Mouse (Mus musculus): ENCODE results near the gene Fgfr2. TPM values are rescaled to one million over a fixed set of nuclear protein-coding genes. Genes with fewer than 3 reads are reported as not detected.

The Fgfr2 gene
- polyA plus RNA-seq, 2 experiments from 2014 or later: not detected

- peak; percentile 94 for ATAC-seq
Observed at GRCm38 (mm10) chr7:132930850-132931559, 192.1 kb downstream of the Fgfr2 start, which contains the start of gene Zranb1. TSS of gene Zranb1 (plus strand) at chr7:132931142.

- no peak for ATAC-seq
Observed at GRCm38 (mm10) chr7:132930055-132930454, 193.1 kb downstream of the Fgfr2 start.

GRCm38 (mm10) chr7:132927201-132927600 is 195.9 kb downstream of the Fgfr2 start:
- no peak for ATAC-seq

- ATAC-seq: no peak
Observed at GRCm38 (mm10) chr7:132925227-132925626, 197.9 kb downstream of the Fgfr2 start.

GRCm38 (mm10) chr7:132921971-132922370 is 201.2 kb downstream of the Fgfr2 start:
- no peak for ATAC-seq

GRCm38 (mm10) chr7:132903796-132904195 is 219.4 kb downstream of the Fgfr2 start:
- ATAC-seq: no peak

- no peak for ATAC-seq
Observed at GRCm38 (mm10) chr7:132900826-132901531, 222.2 kb downstream of the Fgfr2 start.

- ATAC-seq: no peak
Observed at GRCm38 (mm10) chr7:132898234-132898633, 224.9 kb downstream of the Fgfr2 start.

- no peak for ATAC-seq
Observed at GRCm38 (mm10) chr7:132897258-132897657, 225.9 kb downstream of the Fgfr2 start.

- ATAC-seq: no peak
Observed at GRCm38 (mm10) chr7:132896206-132896815, 226.8 kb downstream of the Fgfr2 start.

GRCm38 (mm10) chr7:132894841-132895555 is 228.2 kb downstream of the Fgfr2 start:
- no peak for ATAC-seq

GRCm38 (mm10) chr7:132893336-132893735 is 229.8 kb downstream of the Fgfr2 start:
- ATAC-seq: no peak

GRCm38 (mm10) chr7:132892806-132893205 is 230.3 kb downstream of the Fgfr2 start:
- ATAC-seq: no peak

GRCm38 (mm10) chr7:132892311-132892661 is 230.9 kb downstream of the Fgfr2 start:
- ATAC-seq: no peak

- no peak for ATAC-seq
Observed at GRCm38 (mm10) chr7:132891561-132892310, 231.4 kb downstream of the Fgfr2 start.

- ATAC-seq: no peak
Observed at GRCm38 (mm10) chr7:132890201-132890600, 232.9 kb downstream of the Fgfr2 start.

- no peak for ATAC-seq
Observed at GRCm38 (mm10) chr7:132889691-132890090, 233.5 kb downstream of the Fgfr2 start.

- no peak for ATAC-seq
Observed at GRCm38 (mm10) chr7:132888518-132889249, 234.5 kb downstream of the Fgfr2 start.

GRCm38 (mm10) chr7:132888052-132888451 is 235.1 kb downstream of the Fgfr2 start:
- ATAC-seq: peak; percentile 71

- no peak for ATAC-seq
Observed at GRCm38 (mm10) chr7:132887019-132887804, 235.9 kb downstream of the Fgfr2 start.

- no peak for ATAC-seq
Observed at GRCm38 (mm10) chr7:132884031-132884430, 239.1 kb downstream of the Fgfr2 start.

Measured in activated CD4-positive, CD25-positive, alpha-beta regulatory T cell, adult 4 months (primary cell).